Mouse (Mus musculus) cerebellum, adult 2 months (tissue): ENCODE data around the gene Magi2.

Experiments used
- CTCF ChIP-seq: fragments of 200-500 bp; IDR thresholded peaks from 2 replicates; pipeline ENCODE4 v1.5.1; 2011; ENCODE audit warnings: low read depth, mild to moderate bottlenecking, control low read depth, low read length, moderate library complexity, borderline replicate concordance; ENCODE audit not compliant: insufficient read depth
- POLR2A ChIP-seq: fragments of 200-500 bp; IDR thresholded peaks from 2 replicates; pipeline ENCODE4 v1.6.1; 2011; ENCODE audit warnings: low read length, control low read depth, borderline replicate concordance; ENCODE audit not compliant: insufficient read depth

- TF ChIP-seq CTCF (no peak), POLR2A (no peak)
Measured at GRCm38 (mm10) chr5:20509606-20510005, 1282.8 kb downstream of the Magi2 start.
